Mouse (Mus musculus): ENCODE data around the gene Ugt1a2. TPM values are rescaled to one million over a fixed set of nuclear protein-coding genes. Genes with fewer than 3 reads are reported as not detected.
"Not testable (repeated sequence)": the region's sequence is repeated elsewhere in the genome, so short reads cannot be mapped to it uniquely, and the experiment has no call there.

The Ugt1a2 gene
- polyA plus RNA-seq, 1 experiment, result 0.32 TPM

DNA sequence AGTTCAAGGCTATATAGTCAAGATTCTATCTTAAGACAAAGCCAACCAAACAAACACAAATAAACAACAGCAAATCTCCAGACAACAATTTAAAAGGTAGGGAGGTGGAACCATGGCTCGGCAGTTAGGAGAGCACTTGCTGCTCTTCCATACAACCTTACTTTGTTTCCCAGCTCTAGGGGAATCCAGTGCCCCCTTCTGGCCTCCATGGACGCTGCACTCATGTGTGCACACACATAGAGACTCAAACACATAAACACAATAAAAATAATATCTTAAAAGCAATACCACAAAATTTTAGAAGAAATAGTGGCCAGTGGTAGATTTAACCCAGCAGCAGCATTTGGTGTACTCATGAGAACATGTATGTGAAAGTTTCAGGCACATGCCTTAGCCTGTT, 16.7 kb downstream of the Ugt1a2 start:
- no peak for DNase-seq

DNA sequence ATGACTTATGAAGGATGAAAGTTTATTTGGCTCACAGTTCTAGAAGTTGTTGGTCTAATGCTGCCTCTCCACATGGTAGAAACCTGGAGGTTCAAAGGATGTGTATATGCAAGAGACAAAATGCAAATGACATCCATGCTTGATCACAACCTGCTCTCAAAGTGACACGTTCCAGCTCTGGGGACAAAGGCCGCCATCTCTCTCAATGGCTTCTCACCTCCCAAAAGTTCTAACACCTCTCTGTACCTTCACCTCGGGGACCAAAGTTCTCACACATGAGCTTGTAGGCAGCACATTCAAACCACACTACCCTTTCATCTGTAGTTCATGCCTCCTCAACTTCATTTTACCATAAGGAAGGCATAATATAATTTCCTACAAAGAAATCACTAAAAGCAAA, 17.2 kb downstream of the Ugt1a2 start:
- H3K27ac ChIP-seq (ENCODE audit: control insufficient read depth, insufficient read depth, low read length), result no peak overlapping the region
- no peak for DNase-seq
- 49% methylated on average over 3 of the region's 3 CpGs for WGBS
- no peaks in the 10 kb centered on the region for H3K4me1 ChIP-seq (replicated peaks; ENCODE audit: control insufficient read depth, insufficient read depth, low read length)
- TF ChIP-seq POLR2A (IDR thresholded peaks at IDR 0.05; ENCODE audit: control insufficient read depth, extremely low read depth, insufficient read depth, low read length, poor library complexity), result no peak
- no peak for TF ChIP-seq CTCF (IDR thresholded peaks at IDR 0.05; ENCODE audit: borderline replicate concordance, control insufficient read depth, extremely low read depth, insufficient read depth, low read length, poor library complexity)
- H3K4me3 ChIP-seq (ENCODE audit: control insufficient read depth, insufficient read depth, low read length), result no peak overlapping the region
- H3K27me3 ChIP-seq (ENCODE audit: control insufficient read depth, insufficient read depth, low read length), result no peaks in the 10 kb centered on the region
- no peaks in the 10 kb centered on the region for H3K36me3 ChIP-seq (ENCODE audit: control insufficient read depth, insufficient read depth, low read length)

More for the DNA sequence above, 16.7 kb downstream of the Ugt1a2 start:
- Histone ChIP-seq H3K4me1 (replicated peaks; ENCODE audit: control insufficient read depth, insufficient read depth, low read length) (no peaks in the 10 kb centered on the region), H3K4me3 (ENCODE audit: control insufficient read depth, insufficient read depth, low read length) (no peak overlapping the region), H3K27me3 (ENCODE audit: control insufficient read depth, insufficient read depth, low read length) (no peaks in the 10 kb centered on the region), H3K27ac (ENCODE audit: control insufficient read depth, insufficient read depth, low read length) (no peak overlapping the region), H3K36me3 (ENCODE audit: control insufficient read depth, insufficient read depth, low read length) (no peaks in the 10 kb centered on the region)
- TF ChIP-seq POLR2A (IDR thresholded peaks at IDR 0.05; ENCODE audit: control insufficient read depth, extremely low read depth, insufficient read depth, low read length, poor library complexity), result no peak
- TF ChIP-seq CTCF (IDR thresholded peaks at IDR 0.05; ENCODE audit: borderline replicate concordance, control insufficient read depth, extremely low read depth, insufficient read depth, low read length, poor library complexity), result no peak
- WGBS, result 62% methylated on average over 2 of the region's 2 CpGs

DNA sequence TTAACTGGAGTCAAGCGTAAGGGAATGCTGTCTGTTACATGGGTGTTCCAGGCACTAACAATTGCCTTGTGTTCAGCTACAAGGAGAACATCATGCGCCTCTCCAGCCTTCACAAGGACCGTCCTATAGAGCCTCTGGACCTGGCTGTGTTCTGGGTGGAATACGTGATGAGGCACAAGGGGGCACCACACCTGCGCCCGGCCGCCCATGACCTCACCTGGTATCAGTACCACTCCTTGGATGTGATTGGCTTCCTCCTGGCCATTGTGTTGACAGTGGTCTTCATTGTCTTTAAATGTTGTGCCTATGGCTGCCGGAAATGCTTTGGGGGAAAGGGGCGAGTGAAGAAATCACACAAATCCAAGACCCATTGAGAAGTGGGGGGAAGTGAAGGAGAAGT, 17.6 kb downstream of the Ugt1a2 start:
- no peak overlapping the region for H3K4me3 ChIP-seq (ENCODE audit: control insufficient read depth, insufficient read depth, low read length)
- H3K4me1 ChIP-seq (replicated peaks; ENCODE audit: control insufficient read depth, insufficient read depth, low read length), result no peaks in the 10 kb centered on the region
- 78% methylated on average over 9 of the region's 9 CpGs for WGBS
- DNase-seq, result no peak
- TF ChIP-seq CTCF (IDR thresholded peaks at IDR 0.05; ENCODE audit: borderline replicate concordance, control insufficient read depth, extremely low read depth, insufficient read depth, low read length, poor library complexity), result no peak
- no peak for TF ChIP-seq POLR2A (IDR thresholded peaks at IDR 0.05; ENCODE audit: control insufficient read depth, extremely low read depth, insufficient read depth, low read length, poor library complexity)
- no peaks in the 10 kb centered on the region for H3K36me3 ChIP-seq (ENCODE audit: control insufficient read depth, insufficient read depth, low read length)
- no peak overlapping the region for H3K27ac ChIP-seq (ENCODE audit: control insufficient read depth, insufficient read depth, low read length)
- no peaks in the 10 kb centered on the region for H3K27me3 ChIP-seq (ENCODE audit: control insufficient read depth, insufficient read depth, low read length)

DNA sequence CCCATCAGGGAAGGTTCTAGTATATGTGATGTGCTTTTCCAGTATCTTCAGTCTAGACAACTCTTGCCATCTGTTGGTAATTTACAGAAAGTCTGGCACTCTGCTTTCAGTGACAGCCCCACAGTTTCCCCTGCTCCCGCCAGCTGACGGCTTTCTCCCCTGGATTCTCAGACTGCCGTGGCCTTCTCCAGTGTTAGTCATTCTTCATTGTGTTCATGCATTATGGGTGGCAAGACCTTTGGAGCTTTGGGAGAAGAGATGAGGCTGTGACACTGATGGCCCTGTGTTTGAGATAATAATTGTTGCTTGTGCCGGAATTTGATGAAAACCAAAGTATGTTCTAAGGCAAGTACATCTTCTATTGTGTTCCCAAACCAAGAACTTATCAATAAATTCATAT, 18.2 kb downstream of the Ugt1a2 start:
- TF ChIP-seq CTCF (IDR thresholded peaks at IDR 0.05; ENCODE audit: borderline replicate concordance, control insufficient read depth, extremely low read depth, insufficient read depth, low read length, poor library complexity) (no peak), POLR2A (IDR thresholded peaks at IDR 0.05; ENCODE audit: control insufficient read depth, extremely low read depth, insufficient read depth, low read length, poor library complexity) (no peak)
- 54% methylated on average over 4 of the region's 4 CpGs for WGBS
- no peak overlapping the region for H3K27ac ChIP-seq (ENCODE audit: control insufficient read depth, insufficient read depth, low read length)
- no peaks in the 10 kb centered on the region for H3K27me3 ChIP-seq (ENCODE audit: control insufficient read depth, insufficient read depth, low read length)
- no peaks in the 10 kb centered on the region for H3K36me3 ChIP-seq (ENCODE audit: control insufficient read depth, insufficient read depth, low read length)
- H3K4me1 ChIP-seq (replicated peaks; ENCODE audit: control insufficient read depth, insufficient read depth, low read length), result no peaks in the 10 kb centered on the region
- no peak overlapping the region for H3K4me3 ChIP-seq (ENCODE audit: control insufficient read depth, insufficient read depth, low read length)
- DNase-seq, result no peak

DNA sequence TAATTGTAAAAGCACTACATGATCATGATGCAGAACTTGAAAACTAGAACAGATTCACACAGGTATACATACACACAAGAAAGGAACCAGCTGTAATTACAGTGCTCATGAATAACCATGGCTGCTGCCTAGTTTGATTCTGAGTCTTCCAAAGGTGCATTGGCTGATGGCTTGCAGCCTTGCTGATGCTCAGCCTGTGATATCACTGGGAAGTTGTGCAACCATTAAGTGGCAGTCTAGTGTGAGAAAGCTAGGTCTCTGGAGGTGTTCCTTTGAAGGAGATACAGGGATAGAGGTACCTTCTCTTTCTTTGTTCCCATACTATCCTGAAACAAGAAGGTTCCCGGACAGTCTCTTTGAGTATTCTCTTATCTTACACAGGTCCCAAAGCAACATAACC, 18.7 kb downstream of the Ugt1a2 start:
- Histone ChIP-seq H3K36me3 (ENCODE audit: control insufficient read depth, insufficient read depth, low read length) (no peaks in the 10 kb centered on the region), H3K27me3 (ENCODE audit: control insufficient read depth, insufficient read depth, low read length) (no peaks in the 10 kb centered on the region), H3K4me1 (replicated peaks; ENCODE audit: control insufficient read depth, insufficient read depth, low read length) (no peaks in the 10 kb centered on the region), H3K27ac (ENCODE audit: control insufficient read depth, insufficient read depth, low read length) (no peak overlapping the region), H3K4me3 (ENCODE audit: control insufficient read depth, insufficient read depth, low read length) (no peak overlapping the region)
- DNase-seq, result no peak
- 21% methylated on average over 1 of the region's 1 CpGs for WGBS
- TF ChIP-seq CTCF (IDR thresholded peaks at IDR 0.05; ENCODE audit: borderline replicate concordance, control insufficient read depth, extremely low read depth, insufficient read depth, low read length, poor library complexity) (no peak), POLR2A (IDR thresholded peaks at IDR 0.05; ENCODE audit: control insufficient read depth, extremely low read depth, insufficient read depth, low read length, poor library complexity) (no peak)

DNA sequence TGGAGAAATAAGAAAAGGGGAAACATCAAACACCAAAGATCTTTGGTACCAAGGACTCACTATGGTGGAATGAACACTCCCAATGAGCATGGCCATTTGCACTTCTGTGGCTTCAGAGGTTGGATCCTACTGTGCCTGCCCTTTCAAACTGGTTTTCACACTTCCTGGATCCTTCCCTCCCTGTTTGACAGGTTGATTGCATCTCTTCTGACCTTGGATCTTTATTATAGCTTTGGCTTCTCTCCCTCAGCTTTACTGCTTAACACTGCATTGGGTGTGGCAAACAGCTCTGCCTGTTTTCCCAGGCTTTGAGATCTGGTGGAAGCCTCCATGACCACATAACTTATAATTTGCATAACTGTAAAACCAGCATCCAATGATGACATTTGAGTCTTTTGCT, 19.9 kb downstream of the Ugt1a2 start:
- Histone ChIP-seq H3K27me3 (ENCODE audit: control insufficient read depth, insufficient read depth, low read length) (no peaks in the 10 kb centered on the region), H3K4me1 (replicated peaks; ENCODE audit: control insufficient read depth, insufficient read depth, low read length) (no peaks in the 10 kb centered on the region), H3K4me3 (ENCODE audit: control insufficient read depth, insufficient read depth, low read length) (no peak overlapping the region), H3K27ac (ENCODE audit: control insufficient read depth, insufficient read depth, low read length) (no peak overlapping the region), H3K36me3 (ENCODE audit: control insufficient read depth, insufficient read depth, low read length) (no peaks in the 10 kb centered on the region)
- no peak for TF ChIP-seq CTCF (IDR thresholded peaks at IDR 0.05; ENCODE audit: borderline replicate concordance, control insufficient read depth, extremely low read depth, insufficient read depth, low read length, poor library complexity)
- TF ChIP-seq POLR2A (IDR thresholded peaks at IDR 0.05; ENCODE audit: control insufficient read depth, extremely low read depth, insufficient read depth, low read length, poor library complexity), result no peak
- no peak for DNase-seq

- H3K27me3 ChIP-seq (ENCODE audit: control insufficient read depth, insufficient read depth, low read length), result no peaks in the 10 kb centered on the region
- no peak overlapping the region for H3K27ac ChIP-seq (ENCODE audit: control insufficient read depth, insufficient read depth, low read length)
- no peaks in the 10 kb centered on the region for H3K36me3 ChIP-seq (ENCODE audit: control insufficient read depth, insufficient read depth, low read length)
- 57% methylated on average over 2 of the region's 2 CpGs for WGBS
- DNase-seq, result no peak
- no peak overlapping the region for H3K4me3 ChIP-seq (ENCODE audit: control insufficient read depth, insufficient read depth, low read length)
- TF ChIP-seq CTCF (IDR thresholded peaks at IDR 0.05; ENCODE audit: borderline replicate concordance, control insufficient read depth, extremely low read depth, insufficient read depth, low read length, poor library complexity) (no peak), POLR2A (IDR thresholded peaks at IDR 0.05; ENCODE audit: control insufficient read depth, extremely low read depth, insufficient read depth, low read length, poor library complexity) (no peak)
- H3K4me1 ChIP-seq (replicated peaks; ENCODE audit: control insufficient read depth, insufficient read depth, low read length), result no peaks in the 10 kb centered on the region
These were observed 21.8 kb downstream of the Ugt1a2 start for GRCm38 (mm10) chr1:88222216-88222615.

- not testable (repeated sequence) for DNase-seq; H3K27ac ChIP-seq (ENCODE audit: control insufficient read depth, insufficient read depth, low read length); H3K4me3 ChIP-seq (ENCODE audit: control insufficient read depth, insufficient read depth, low read length); H3K36me3 ChIP-seq (ENCODE audit: control insufficient read depth, insufficient read depth, low read length); H3K4me1 ChIP-seq (replicated peaks; ENCODE audit: control insufficient read depth, insufficient read depth, low read length); H3K27me3 ChIP-seq (ENCODE audit: control insufficient read depth, insufficient read depth, low read length)
These were observed 22.7 kb downstream of the Ugt1a2 start for GRCm38 (mm10) chr1:88223011-88223515.

Measured in thymus, adult 2 months (tissue).